Mouse (Mus musculus) heart, postnatal 0 days (tissue): ENCODE results near the gene Casz1.

ENCODE experiments used
- CTCF ChIP-seq: IDR thresholded peaks from 2 replicates; pipeline ENCODE4 v1.5.1; 2016; ENCODE audit warnings: antibody characterized with exemption, control low read depth, low read depth
- EP300 ChIP-seq: IDR thresholded peaks from 2 replicates; pipeline ENCODE4 v1.6.1; 2016; ENCODE audit warnings: antibody characterized with exemption, low read depth

DNA sequence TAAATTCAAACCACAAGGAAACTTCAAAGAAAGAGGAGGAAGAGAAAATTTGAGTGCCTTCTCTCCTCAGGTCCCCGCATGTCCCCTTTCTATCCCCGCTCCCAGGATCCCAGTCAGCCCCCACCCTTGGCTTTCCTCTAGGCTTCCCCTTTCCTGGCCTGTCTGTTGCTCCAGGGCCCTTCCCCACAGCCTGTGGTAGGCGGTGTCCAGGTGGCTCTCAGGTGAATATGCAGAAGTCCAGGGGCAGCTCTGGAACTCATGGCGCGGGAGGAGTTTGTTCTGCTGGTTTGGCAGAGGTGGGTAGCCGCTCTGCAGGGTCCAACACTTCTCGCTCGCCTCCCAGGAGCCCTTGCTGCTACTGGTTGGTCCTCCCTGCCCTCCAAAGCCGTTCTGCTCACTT, 68.1 kb downstream of the Casz1 start:
- TF ChIP-seq EP300, result no peak
- TF ChIP-seq CTCF, result no peak
